Mouse (Mus musculus): ENCODE results near the gene Itga11. TPM values are rescaled to one million over a fixed set of nuclear protein-coding genes. Genes with fewer than 3 reads are reported as not detected.

Gene Itga11
- polyA plus RNA-seq, 1 experiment from 2014 or later, result 2.8 TPM

- Histone ChIP-seq H3K27ac (ENCODE audit: low read length) (no peak overlapping the region), H3K4me1 (ENCODE audit: control insufficient read depth, insufficient read depth, low read length) (no peaks in the 10 kb centered on the region), H3K36me3 (ENCODE audit: control insufficient read depth, insufficient read depth, low read length) (no peaks in the 10 kb centered on the region), H3K4me3 (ENCODE audit: low read length) (no peak overlapping the region), H3K9me3 (ENCODE audit: control insufficient read depth, low read length) (no peaks in the 10 kb centered on the region), H3K27me3 (replicated peaks; ENCODE audit: control insufficient read depth, insufficient read depth, low read length) (no peaks in the 10 kb centered on the region), H3K9ac (ENCODE audit: low read depth, low read length) (no peak overlapping the region), H3K4me2 (ENCODE audit: low read depth, low read length) (no peak overlapping the region)
- 54% methylated on average over 7 of the region's 7 CpGs for WGBS
- ATAC-seq, result no peak
These were observed 67.1 kb downstream of the Itga11 start for GRCm38 (mm10) chr9:62744558-62745275.

GRCm38 (mm10) chr9:62746646-62747045 is 69.0 kb downstream of the Itga11 start:
- H3K36me3 ChIP-seq (ENCODE audit: control insufficient read depth, insufficient read depth, low read length), result no peaks in the 10 kb centered on the region
- H3K4me2 ChIP-seq (ENCODE audit: low read depth, low read length), result no peak overlapping the region
- 67% methylated on average over 6 of the region's 6 CpGs for WGBS
- ATAC-seq, result no peak
- H3K4me1 ChIP-seq (ENCODE audit: control insufficient read depth, insufficient read depth, low read length), result no peaks in the 10 kb centered on the region
- H3K4me3 ChIP-seq (ENCODE audit: low read length), result no peak overlapping the region
- H3K9me3 ChIP-seq (ENCODE audit: control insufficient read depth, low read length), result no peaks in the 10 kb centered on the region
- H3K9ac ChIP-seq (ENCODE audit: low read depth, low read length), result no peak overlapping the region
- H3K27me3 ChIP-seq (replicated peaks; ENCODE audit: control insufficient read depth, insufficient read depth, low read length), result no peaks in the 10 kb centered on the region
- no peak overlapping the region for H3K27ac ChIP-seq (ENCODE audit: low read length)

GRCm38 (mm10) chr9:62749666-62750065 is 72.0 kb downstream of the Itga11 start:
- H3K36me3 ChIP-seq (ENCODE audit: control insufficient read depth, insufficient read depth, low read length), result no peaks in the 10 kb centered on the region
- H3K9ac ChIP-seq (ENCODE audit: low read depth, low read length), result no peak overlapping the region
- no peak overlapping the region for H3K4me2 ChIP-seq (ENCODE audit: low read depth, low read length)
- H3K9me3 ChIP-seq (ENCODE audit: control insufficient read depth, low read length), result no peaks in the 10 kb centered on the region
- H3K4me1 ChIP-seq (ENCODE audit: control insufficient read depth, insufficient read depth, low read length), result no peaks in the 10 kb centered on the region
- WGBS, result 59% methylated on average over 6 of the region's 6 CpGs
- ATAC-seq, result no peak
- H3K27ac ChIP-seq (ENCODE audit: low read length), result no peak overlapping the region
- no peaks in the 10 kb centered on the region for H3K27me3 ChIP-seq (replicated peaks; ENCODE audit: control insufficient read depth, insufficient read depth, low read length)
- H3K4me3 ChIP-seq (ENCODE audit: low read length), result no peak overlapping the region

GRCm38 (mm10) chr9:62750381-62750780 is 72.8 kb downstream of the Itga11 start:
- WGBS, result 87% methylated on average over 11 of the region's 11 CpGs
- Histone ChIP-seq H3K27ac (ENCODE audit: low read length) (no peak overlapping the region), H3K9ac (ENCODE audit: low read depth, low read length) (no peak overlapping the region), H3K9me3 (ENCODE audit: control insufficient read depth, low read length) (no peaks in the 10 kb centered on the region), H3K4me1 (ENCODE audit: control insufficient read depth, insufficient read depth, low read length) (no peaks in the 10 kb centered on the region), H3K4me2 (ENCODE audit: low read depth, low read length) (no peak overlapping the region), H3K27me3 (replicated peaks; ENCODE audit: control insufficient read depth, insufficient read depth, low read length) (no peaks in the 10 kb centered on the region), H3K4me3 (ENCODE audit: low read length) (no peak overlapping the region), H3K36me3 (ENCODE audit: control insufficient read depth, insufficient read depth, low read length) (no peaks in the 10 kb centered on the region)
- no peak for ATAC-seq

GRCm38 (mm10) chr9:62758288-62758687 is 80.7 kb downstream of the Itga11 start:
- Histone ChIP-seq H3K27me3 (replicated peaks; ENCODE audit: control insufficient read depth, insufficient read depth, low read length) (no peaks in the 10 kb centered on the region), H3K4me2 (ENCODE audit: low read depth, low read length) (no peak overlapping the region), H3K27ac (ENCODE audit: low read length) (no peak overlapping the region), H3K36me3 (ENCODE audit: control insufficient read depth, insufficient read depth, low read length) (no peaks in the 10 kb centered on the region), H3K4me1 (ENCODE audit: control insufficient read depth, insufficient read depth, low read length) (no peaks in the 10 kb centered on the region), H3K9me3 (ENCODE audit: control insufficient read depth, low read length) (no peaks in the 10 kb centered on the region), H3K9ac (ENCODE audit: low read depth, low read length) (no peak overlapping the region), H3K4me3 (ENCODE audit: low read length) (no peak overlapping the region)
- no peak for ATAC-seq
- 78% methylated on average over 4 of the region's 4 CpGs for WGBS

GRCm38 (mm10) chr9:62759601-62760000 is 82.0 kb downstream of the Itga11 start:
- 55% methylated on average over 3 of the region's 3 CpGs for WGBS

GRCm38 (mm10) chr9:62763478-62763877 is 85.9 kb downstream of the Itga11 start:
- 0 out of 2 replicates have a peak, but pooled peaks have one; percentile 36 for ATAC-seq
- H3K9ac ChIP-seq (ENCODE audit: low read depth, low read length), result 0 out of 2 replicates have a peak overlapping the region, but pooled peaks have one; percentile 10
- H3K9me3 ChIP-seq (ENCODE audit: control insufficient read depth, low read length), result no peaks in the 10 kb centered on the region
- H3K27ac ChIP-seq (ENCODE audit: low read length), result no peak overlapping the region
- H3K27me3 ChIP-seq (replicated peaks; ENCODE audit: control insufficient read depth, insufficient read depth, low read length), result no peaks in the 10 kb centered on the region
- no peak overlapping the region for H3K4me3 ChIP-seq (ENCODE audit: low read length)
- no peaks in the 10 kb centered on the region for H3K36me3 ChIP-seq (ENCODE audit: control insufficient read depth, insufficient read depth, low read length)
- 12% methylated on average over 13 of the region's 13 CpGs for WGBS
- peak overlapping the region; percentile 37; the same call in 1 of the 2 replicates for H3K4me2 ChIP-seq (ENCODE audit: low read depth, low read length)
- H3K4me1 ChIP-seq (ENCODE audit: control insufficient read depth, insufficient read depth, low read length), result no peaks in the 10 kb centered on the region

More at GRCm38 (mm10) chr9:62759601-62760000, 82.0 kb downstream of the Itga11 start:
- Histone ChIP-seq H3K4me2 (ENCODE audit: low read depth, low read length) (no peak overlapping the region), H3K4me1 (ENCODE audit: control insufficient read depth, insufficient read depth, low read length) (no peaks in the 10 kb centered on the region), H3K27me3 (replicated peaks; ENCODE audit: control insufficient read depth, insufficient read depth, low read length) (no peaks in the 10 kb centered on the region), H3K36me3 (ENCODE audit: control insufficient read depth, insufficient read depth, low read length) (no peaks in the 10 kb centered on the region), H3K9ac (ENCODE audit: low read depth, low read length) (no peak overlapping the region), H3K9me3 (ENCODE audit: control insufficient read depth, low read length) (no peaks in the 10 kb centered on the region), H3K27ac (ENCODE audit: low read length) (no peak overlapping the region), H3K4me3 (ENCODE audit: low read length) (no peak overlapping the region)
- ATAC-seq, result no peak

GRCm38 (mm10) chr9:62765346-62765745 is 87.7 kb downstream of the Itga11 start:
- Histone ChIP-seq H3K9ac (ENCODE audit: low read depth, low read length) (no peak overlapping the region), H3K4me3 (ENCODE audit: low read length) (no peak overlapping the region), H3K36me3 (ENCODE audit: control insufficient read depth, insufficient read depth, low read length) (no peaks in the 10 kb centered on the region), H3K27me3 (replicated peaks; ENCODE audit: control insufficient read depth, insufficient read depth, low read length) (no peaks in the 10 kb centered on the region), H3K27ac (ENCODE audit: low read length) (no peak overlapping the region), H3K4me1 (ENCODE audit: control insufficient read depth, insufficient read depth, low read length) (no peaks in the 10 kb centered on the region), H3K4me2 (ENCODE audit: low read depth, low read length) (no peak overlapping the region), H3K9me3 (ENCODE audit: control insufficient read depth, low read length) (no peaks in the 10 kb centered on the region)
- ATAC-seq, result no peak
- WGBS, result 78% methylated on average over 4 of the region's 4 CpGs

- H3K27ac ChIP-seq (ENCODE audit: low read length), result no peak overlapping the region
- no peaks in the 10 kb centered on the region for H3K36me3 ChIP-seq (ENCODE audit: control insufficient read depth, insufficient read depth, low read length)
- H3K4me1 ChIP-seq (ENCODE audit: control insufficient read depth, insufficient read depth, low read length), result no peaks in the 10 kb centered on the region
- no peak overlapping the region for H3K4me3 ChIP-seq (ENCODE audit: low read length)
- no peaks in the 10 kb centered on the region for H3K27me3 ChIP-seq (replicated peaks; ENCODE audit: control insufficient read depth, insufficient read depth, low read length)
- ATAC-seq, result no peak
- no peak overlapping the region for H3K4me2 ChIP-seq (ENCODE audit: low read depth, low read length)
- 67% methylated on average over 17 of the region's 17 CpGs for WGBS
- H3K9me3 ChIP-seq (ENCODE audit: control insufficient read depth, low read length), result no peaks in the 10 kb centered on the region
- no peak overlapping the region for H3K9ac ChIP-seq (ENCODE audit: low read depth, low read length)
These were observed 89.8 kb downstream of the Itga11 start for GRCm38 (mm10) chr9:62767464-62767863.

- Histone ChIP-seq H3K9me3 (ENCODE audit: control insufficient read depth, low read length) (no peaks in the 10 kb centered on the region), H3K36me3 (ENCODE audit: control insufficient read depth, insufficient read depth, low read length) (no peaks in the 10 kb centered on the region), H3K27ac (ENCODE audit: low read length) (no peak overlapping the region), H3K4me3 (ENCODE audit: low read length) (no peak overlapping the region), H3K4me1 (ENCODE audit: control insufficient read depth, insufficient read depth, low read length) (no peaks in the 10 kb centered on the region), H3K27me3 (replicated peaks; ENCODE audit: control insufficient read depth, insufficient read depth, low read length) (no peaks in the 10 kb centered on the region), H3K4me2 (ENCODE audit: low read depth, low read length) (no peak overlapping the region), H3K9ac (ENCODE audit: low read depth, low read length) (no peak overlapping the region)
- no peak for ATAC-seq
- WGBS, result 78% methylated on average over 5 of the region's 5 CpGs
These were observed 90.7 kb downstream of the Itga11 start for GRCm38 (mm10) chr9:62768361-62768760.
